Mouse (Mus musculus) hematopoietic multipotent progenitor cell, adult 10-12 weeks (in vitro differentiated cells): ENCODE measurements around the gene Cd38. TPM values are rescaled to one million over a fixed set of nuclear protein-coding genes. Genes with fewer than 3 reads are reported as not detected.

Experiments
- polyA plus RNA-seq: library from polyadenylated mRNA; stranded (reverse); fragments of >175 nt; gene quantifications from 2 replicates; pipeline ENCODE4 v1.2.3, GENCODE M21; 2012; ENCODE audit warnings: low replicate concordance

The Cd38 gene
- 4.4 and 7.7 TPM in 2 replicates for polyA plus RNA-seq

GRCm38 (mm10) chr5:43868253-43868652, at the start of gene Cd38:
TSS of gene Cd38 (plus strand) at chr5:43868553.

GRCm38 (mm10) chr5:43818695-43819094, 49.7 kb upstream of the Cd38 start, which contains the start of gene Bst1:
TSS of gene Bst1 (plus strand) at chr5:43818885.

GRCm38 (mm10) chr5:43821538-43821937, 46.8 kb upstream of the Cd38 start, which contains the start of gene Fbxl5:
TSS of gene Fbxl5 (minus strand) at chr5:43821638.

GRCm38 (mm10) chr5:43912844-43913243, 44.5 kb downstream of the Cd38 start, which contains the start of gene Gm7879:
TSS of gene Gm7879 (plus strand) at chr5:43913144.

Other genes starting within 250 kb of the Cd38 start
- 0.03 and 0.08 TPM in 2 replicates for gene Cc2d2a, start 206.2 kb upstream of the Cd38 start, polyA plus RNA-seq
- 3.2 and 6.6 TPM in 2 replicates for gene Bst1, start 49.7 kb upstream of the Cd38 start, polyA plus RNA-seq
- gene Fbxl5, start 46.9 kb upstream of the Cd38 start, polyA plus RNA-seq = 25.1 and 30.7 TPM in 2 replicates
- 0.40 and 0.90 TPM in 2 replicates for gene Gm7879, start 44.6 kb downstream of the Cd38 start, polyA plus RNA-seq
- gene Fgfbp1, start 113.2 kb downstream of the Cd38 start, polyA plus RNA-seq = not detected in 2 replicates
- gene Prom1, start 233.5 kb downstream of the Cd38 start, polyA plus RNA-seq = not detected in 2 replicates